Mouse (Mus musculus) testis, adult 2 months (tissue): ENCODE data around the gene Pde4d. TPM values are rescaled to one million over a fixed set of nuclear protein-coding genes. Genes with fewer than 3 reads are reported as not detected.

Experiments
- H3K27ac ChIP-seq: fragments of 200-500 bp; 2 replicates; pipeline ENCODE4 v1.5.1; 2012; ENCODE audit warnings: low read depth, low read length; ENCODE audit not compliant: control insufficient read depth, insufficient read depth
- H3K27me3 ChIP-seq: fragments of 200-500 bp; 2 replicates; pipeline ENCODE4 v1.6.1; 2012; ENCODE audit warnings: mild to moderate bottlenecking, low read length, moderate library complexity; ENCODE audit not compliant: control insufficient read depth, insufficient read depth
- H3K36me3 ChIP-seq: fragments of 200-500 bp; 2 replicates; pipeline ENCODE4 v1.6.1; 2012; ENCODE audit warnings: mild to moderate bottlenecking, low read length; ENCODE audit not compliant: control insufficient read depth, insufficient read depth
- H3K4me1 ChIP-seq: fragments of 200-500 bp; 2 replicates; pipeline ENCODE4 v1.6.1; 2012; ENCODE audit warnings: low read length; ENCODE audit not compliant: control insufficient read depth, insufficient read depth
- H3K4me3 ChIP-seq: fragments of 200-500 bp; 2 replicates; pipeline ENCODE4 v1.5.1; 2012; ENCODE audit warnings: low read depth, mild to moderate bottlenecking, low read length, moderate library complexity, mixed read lengths; ENCODE audit not compliant: control insufficient read depth
- CTCF ChIP-seq: fragments of 200-500 bp; IDR thresholded peaks from 2 replicates; pipeline ENCODE4 v1.5.1; 2012; ENCODE audit warnings: low read depth, mild to moderate bottlenecking, inconsistent platforms, low read length, moderate library complexity; ENCODE audit not compliant: control insufficient read depth, insufficient read depth, insufficient replicate concordance
- POLR2A ChIP-seq: fragments of 200-500 bp; IDR thresholded peaks from 2 replicates; pipeline ENCODE4 v1.6.1; 2012; ENCODE audit warnings: low read depth, mild to moderate bottlenecking, inconsistent platforms, low read length, moderate library complexity; ENCODE audit not compliant: control insufficient read depth
- polyA plus RNA-seq: library from polyadenylated mRNA; depleted of rRNA; stranded (reverse); fragments of >200 nt; gene quantifications from 2 replicates; pipeline ENCODE4 v1.2.3, GENCODE M21; 2012

Gene Pde4d
- polyA plus RNA-seq, 1 experiment, result 2.1 TPM

GRCm38 (mm10) chr13:109052805-109053204 is 603.1 kb downstream of the Pde4d start:
- H3K4me1 ChIP-seq, result no peaks in the 10 kb centered on the region
- TF ChIP-seq CTCF, result no peak
- TF ChIP-seq POLR2A, result no peak
- no peaks in the 10 kb centered on the region for H3K36me3 ChIP-seq
- no peaks in the 10 kb centered on the region for H3K27me3 ChIP-seq
- H3K4me3 ChIP-seq, result no peak overlapping the region
- no peak overlapping the region for H3K27ac ChIP-seq

DNA sequence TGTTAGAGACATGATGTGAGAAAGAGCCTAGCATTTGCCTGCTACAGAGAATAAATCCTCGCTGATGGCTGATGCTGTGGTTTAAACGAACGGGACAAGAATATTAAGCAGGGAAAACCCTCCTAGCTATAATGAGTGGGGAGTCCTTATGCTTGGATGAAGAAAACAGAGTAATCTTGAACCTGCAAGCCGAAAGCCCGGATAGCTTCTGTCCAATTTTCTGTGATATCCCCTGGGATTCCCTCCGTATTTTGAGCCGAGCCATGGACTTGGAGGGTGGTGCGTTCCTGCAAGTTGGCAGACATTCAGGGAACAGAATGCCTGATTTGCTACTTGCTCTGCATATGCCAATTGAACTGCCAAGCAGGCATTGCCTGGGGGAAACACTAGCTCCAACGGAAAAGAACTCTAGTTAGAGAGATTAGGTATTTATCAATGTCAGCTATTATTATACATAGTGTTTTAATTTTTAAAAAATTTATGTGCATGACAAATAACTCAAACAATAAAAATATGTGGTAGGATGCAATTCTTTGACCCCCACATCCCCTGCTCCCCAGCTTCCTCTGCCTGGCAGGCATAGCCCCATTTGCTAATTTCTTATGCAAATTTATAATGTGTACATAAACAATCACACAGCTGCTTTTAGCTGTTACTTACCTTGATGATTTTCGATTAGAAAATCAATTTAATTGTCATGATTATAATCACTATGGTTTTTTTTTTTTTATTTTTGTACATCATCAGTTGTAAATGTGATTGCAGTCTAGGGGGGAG is 603.7 kb downstream of the Pde4d start:
- Histone ChIP-seq H3K27ac (no peak overlapping the region), H3K4me1 (no peaks in the 10 kb centered on the region), H3K36me3 (no peaks in the 10 kb centered on the region), H3K4me3 (no peak overlapping the region), H3K27me3 (no peaks in the 10 kb centered on the region)
- TF ChIP-seq CTCF (no peak), POLR2A (no peak)

DNA sequence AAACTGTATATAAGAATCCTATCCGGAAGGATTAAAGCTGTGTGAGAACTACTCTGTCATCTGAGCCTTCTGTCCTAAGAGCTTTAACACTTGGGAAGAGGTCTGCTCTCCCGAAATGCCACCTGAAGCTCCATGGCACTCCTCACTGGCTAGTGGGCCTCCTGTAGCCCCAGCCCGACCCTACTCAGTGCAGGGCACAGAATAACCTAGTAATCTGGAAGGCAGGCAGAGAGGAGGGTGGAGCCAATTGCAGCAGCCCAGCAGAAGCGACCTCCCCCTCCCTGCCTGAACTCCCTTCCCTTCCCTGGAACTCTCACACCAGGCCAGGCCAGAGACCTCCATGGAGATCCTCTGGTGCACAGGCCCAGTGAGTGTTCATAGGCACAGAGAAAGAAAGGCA is 608.3 kb downstream of the Pde4d start:
- Histone ChIP-seq H3K4me1 (no peaks in the 10 kb centered on the region), H3K36me3 (no peaks in the 10 kb centered on the region), H3K27me3 (no peaks in the 10 kb centered on the region)

GRCm38 (mm10) chr13:109066581-109067159 is 616.9 kb downstream of the Pde4d start:
- H3K4me3 ChIP-seq, result no peak overlapping the region
- H3K27ac ChIP-seq, result no peak overlapping the region
- no peaks in the 10 kb centered on the region for H3K36me3 ChIP-seq
- H3K27me3 ChIP-seq, result no peaks in the 10 kb centered on the region
- no peaks in the 10 kb centered on the region for H3K4me1 ChIP-seq
- TF ChIP-seq CTCF, result no peak
- TF ChIP-seq POLR2A, result no peak

More for the DNA sequence above, 608.3 kb downstream of the Pde4d start:
- no peak overlapping the region for H3K4me3 ChIP-seq
- no peak overlapping the region for H3K27ac ChIP-seq
- no peak for TF ChIP-seq CTCF
- TF ChIP-seq POLR2A, result no peak

- Histone ChIP-seq H3K27me3 (no peaks in the 10 kb centered on the region), H3K4me3 (no peak overlapping the region), H3K4me1 (no peaks in the 10 kb centered on the region), H3K27ac (no peak overlapping the region), H3K36me3 (no peaks in the 10 kb centered on the region)
- TF ChIP-seq POLR2A (no peak), CTCF (no peak)
Measured at GRCm38 (mm10) chr13:109068258-109069219, 618.8 kb downstream of the Pde4d start.

DNA sequence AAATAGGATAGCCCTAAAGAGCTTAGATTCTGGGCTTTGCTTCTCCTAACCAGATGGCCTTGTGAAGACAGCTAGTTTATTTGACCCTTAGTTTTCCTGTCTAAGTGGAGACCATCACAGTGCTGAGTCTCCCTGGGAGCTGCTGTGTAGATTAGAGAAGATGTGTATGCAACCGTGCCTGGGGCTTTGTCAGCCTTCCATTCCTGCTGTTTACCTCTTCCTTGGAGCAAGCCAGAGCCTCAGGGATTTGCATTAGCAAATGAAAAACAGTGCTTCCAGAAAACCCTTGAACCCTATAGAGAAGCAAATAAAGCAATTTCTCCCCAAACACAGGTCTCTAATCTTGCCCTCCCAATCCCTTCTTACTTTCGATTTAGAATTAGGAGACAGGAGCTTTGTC is 623.6 kb downstream of the Pde4d start:
- TF ChIP-seq POLR2A, result no peak
- TF ChIP-seq CTCF, result no peak
- Histone ChIP-seq H3K36me3 (no peaks in the 10 kb centered on the region), H3K4me1 (no peaks in the 10 kb centered on the region)

DNA sequence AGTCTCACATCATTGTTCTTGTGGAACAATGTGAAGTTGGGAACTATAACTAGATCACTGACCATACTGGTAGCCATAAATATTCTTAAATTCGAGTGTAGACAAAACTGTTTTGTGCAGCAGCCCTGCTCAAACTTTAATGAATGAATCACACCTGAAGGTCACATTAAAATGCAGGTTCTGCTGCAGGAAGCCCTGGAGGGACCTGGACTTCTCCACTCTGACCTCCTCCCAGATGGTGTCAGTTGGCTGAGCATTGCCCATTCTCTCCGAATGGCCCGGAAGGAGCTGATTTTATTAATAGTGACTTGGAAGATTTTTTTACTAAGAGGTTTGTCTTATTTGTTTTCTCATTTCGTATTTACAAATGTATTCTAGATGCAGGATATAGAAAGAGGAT is 624.3 kb downstream of the Pde4d start:
- no peak overlapping the region for H3K4me3 ChIP-seq
- H3K4me1 ChIP-seq, result no peaks in the 10 kb centered on the region
- TF ChIP-seq CTCF (no peak), POLR2A (no peak)
- H3K27me3 ChIP-seq, result no peaks in the 10 kb centered on the region
- no peak overlapping the region for H3K27ac ChIP-seq
- no peaks in the 10 kb centered on the region for H3K36me3 ChIP-seq

More for the DNA sequence above, 623.6 kb downstream of the Pde4d start:
- Histone ChIP-seq H3K27me3 (no peaks in the 10 kb centered on the region), H3K27ac (no peak overlapping the region), H3K4me3 (no peak overlapping the region)

DNA sequence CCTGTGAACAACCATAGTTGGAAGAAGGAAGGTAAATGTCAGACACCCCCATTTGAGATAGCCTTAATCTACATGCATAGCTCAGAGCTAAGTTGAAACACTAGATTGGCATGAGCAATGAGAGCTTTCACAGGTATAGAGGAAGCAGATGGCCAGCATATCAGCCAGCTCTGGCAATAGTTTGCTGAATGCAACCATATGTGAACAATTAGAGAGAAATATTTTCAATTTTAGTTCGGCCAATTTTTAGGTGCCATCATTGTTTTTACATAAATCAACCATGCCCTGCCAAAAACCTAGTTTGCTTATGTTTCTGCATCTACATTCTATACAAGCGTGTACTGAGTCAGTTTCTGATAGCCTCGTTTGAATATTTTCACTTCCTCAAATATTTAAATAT is 642.9 kb downstream of the Pde4d start:
- Histone ChIP-seq H3K4me1 (no peaks in the 10 kb centered on the region; the same call in 1 of the 2 replicates), H3K27ac (no peak overlapping the region), H3K27me3 (no peaks in the 10 kb centered on the region), H3K36me3 (no peaks in the 10 kb centered on the region), H3K4me3 (no peak overlapping the region)
- TF ChIP-seq POLR2A (no peak), CTCF (no peak)
